Mouse (Mus musculus) spleen, adult 2 months (tissue): ENCODE data around the gene Akap6. TPM values are rescaled to one million over a fixed set of nuclear protein-coding genes. Genes with fewer than 3 reads are reported as not detected.

ENCODE experiments used
- DNase-seq, 2 experiments: peaks; one replicate each; pipeline versions ENCODE4 v3.0.0 to v3.0.0-alpha.2; 2012 to 2021; ENCODE audit warnings: low spot score in 2 of 2, low read depth in 1 of 2
- H3K27ac ChIP-seq: fragments of 200-500 bp; 2 replicates; pipeline ENCODE4 v1.5.1; 2012; ENCODE audit warnings: low read length, inconsistent platforms; ENCODE audit not compliant: insufficient read depth
- H3K27me3 ChIP-seq: fragments of 200-500 bp; 2 replicates; pipeline ENCODE4 v1.6.1; 2012; ENCODE audit warnings: mild to moderate bottlenecking, moderate library complexity, low read length, inconsistent platforms; ENCODE audit not compliant: control insufficient read depth, insufficient read depth
- H3K36me3 ChIP-seq: fragments of 200-500 bp; 2 replicates; pipeline ENCODE4 v1.6.1; 2012; ENCODE audit warnings: mild to moderate bottlenecking, low read length, inconsistent platforms; ENCODE audit not compliant: control insufficient read depth, insufficient read depth
- H3K4me1 ChIP-seq: fragments of 200-500 bp; 2 replicates; pipeline ENCODE4 v1.6.1; 2011; ENCODE audit warnings: inconsistent platforms; ENCODE audit not compliant: control insufficient read depth, insufficient read depth, insufficient read length
- H3K4me3 ChIP-seq: fragments of 200-500 bp; 2 replicates; pipeline ENCODE4 v1.5.1; 2011; ENCODE audit warnings: mild to moderate bottlenecking, inconsistent platforms; ENCODE audit not compliant: insufficient read depth, insufficient read length; ENCODE audit errors: extremely low read depth
- CTCF ChIP-seq: fragments of 200-500 bp; IDR thresholded peaks from 2 replicates; pipeline ENCODE4 v1.5.1; 2011; ENCODE audit warnings: mild to moderate bottlenecking, inconsistent platforms; ENCODE audit not compliant: insufficient read depth, insufficient read length, insufficient replicate concordance; ENCODE audit errors: extremely low read depth
- POLR2A ChIP-seq: fragments of 200-500 bp; IDR thresholded peaks from 2 replicates; pipeline ENCODE4 v1.6.1; 2011; ENCODE audit warnings: low read depth, low read length, inconsistent platforms
- WGBS: fragments of 180-500 bp; shearing (Covaris S2); methylation state at CpG from one replicate; pipeline ENCODE4 v1.1.7; 2018; 5-methylcytosine and 5-hydroxymethylcytosine counted together
- polyA plus RNA-seq: library from polyadenylated mRNA; depleted of rRNA; stranded (reverse); fragments of >200 nt; gene quantifications from 2 replicates; pipeline ENCODE4 v1.2.3, GENCODE M21; 2012

Akap6 gene
- polyA plus RNA-seq, 1 experiment, result 0.02 TPM

GRCm38 (mm10) chr12:52856104-52856503 is 156.9 kb downstream of the Akap6 start:
- no peak overlapping the region for H3K27ac ChIP-seq
- TF ChIP-seq CTCF, result no peak
- TF ChIP-seq POLR2A, result no peak
- WGBS, result 75% methylated on average over 1 of the region's 1 CpGs
- no peaks in the 10 kb centered on the region for H3K27me3 ChIP-seq
- H3K4me3 ChIP-seq, result no peak overlapping the region
- H3K4me1 ChIP-seq, result no peaks in the 10 kb centered on the region
- no peak for DNase-seq
- H3K36me3 ChIP-seq, result no peaks in the 10 kb centered on the region

GRCm38 (mm10) chr12:52857306-52857705 is 158.1 kb downstream of the Akap6 start:
- Histone ChIP-seq H3K27me3 (no peaks in the 10 kb centered on the region), H3K36me3 (no peaks in the 10 kb centered on the region), H3K4me3 (no peak overlapping the region), H3K27ac (no peak overlapping the region), H3K4me1 (no peaks in the 10 kb centered on the region)
- WGBS, result 93% methylated on average over 4 of the region's 4 CpGs
- no peak for TF ChIP-seq CTCF
- TF ChIP-seq POLR2A, result no peak
- no peak for DNase-seq

- no peak for DNase-seq
- no peak overlapping the region for H3K27ac ChIP-seq
- TF ChIP-seq POLR2A, result no peak
- TF ChIP-seq CTCF, result no peak
- H3K4me3 ChIP-seq, result no peak overlapping the region
- no peaks in the 10 kb centered on the region for H3K4me1 ChIP-seq
- no peaks in the 10 kb centered on the region for H3K36me3 ChIP-seq
- H3K27me3 ChIP-seq, result no peaks in the 10 kb centered on the region
- 81% methylated on average over 3 of the region's 3 CpGs for WGBS
These were observed 162.7 kb downstream of the Akap6 start for GRCm38 (mm10) chr12:52861922-52862321.

- Histone ChIP-seq H3K4me1 (no peaks in the 10 kb centered on the region), H3K27me3 (no peaks in the 10 kb centered on the region), H3K27ac (no peak overlapping the region; the same call in 1 of the 2 replicates), H3K4me3 (no peak overlapping the region), H3K36me3 (no peaks in the 10 kb centered on the region)
- TF ChIP-seq POLR2A (no peak), CTCF (no peak)
- no peak for DNase-seq
- WGBS, result 63% methylated on average over 8 of the region's 8 CpGs
These were observed 168.9 kb downstream of the Akap6 start for GRCm38 (mm10) chr12:52868000-52868624.

GRCm38 (mm10) chr12:52871604-52872003 is 172.4 kb downstream of the Akap6 start:
- TF ChIP-seq CTCF (no peak), POLR2A (no peak)
- Histone ChIP-seq H3K4me1 (no peaks in the 10 kb centered on the region), H3K36me3 (no peaks in the 10 kb centered on the region), H3K27me3 (no peaks in the 10 kb centered on the region), H3K27ac (no peak overlapping the region), H3K4me3 (no peak overlapping the region)
- WGBS, result 35% methylated on average over 3 of the region's 3 CpGs
- DNase-seq, result no peak

- 79% methylated on average over 9 of the region's 9 CpGs for WGBS
- Histone ChIP-seq H3K4me3 (no peak overlapping the region), H3K27me3 (no peaks in the 10 kb centered on the region), H3K36me3 (no peaks in the 10 kb centered on the region), H3K4me1 (no peaks in the 10 kb centered on the region), H3K27ac (no peak overlapping the region)
- DNase-seq, result no peak
- TF ChIP-seq POLR2A, result no peak
These were observed 175.2 kb downstream of the Akap6 start for GRCm38 (mm10) chr12:52874332-52874923.

GRCm38 (mm10) chr12:52876065-52876464 is 176.9 kb downstream of the Akap6 start:
- H3K27me3 ChIP-seq, result no peaks in the 10 kb centered on the region
- no peak overlapping the region for H3K4me3 ChIP-seq
- H3K4me1 ChIP-seq, result no peaks in the 10 kb centered on the region
- TF ChIP-seq CTCF (no peak), POLR2A (no peak)
- H3K27ac ChIP-seq, result no peak overlapping the region
- 86% methylated on average over 4 of the region's 4 CpGs for WGBS
- no peaks in the 10 kb centered on the region for H3K36me3 ChIP-seq
- no peak for DNase-seq
